Mouse (Mus musculus) forebrain, embryonic 13.5 days (tissue): ENCODE measurements around the gene Rbm25. TPM values are rescaled to one million over a fixed set of nuclear protein-coding genes. Genes with fewer than 3 reads are reported as not detected.

Experiments used
- ATAC-seq: fragments of 200-750 bp; cut with Nextera tagmentation; 2 replicates; pipeline ENCODE4 v1.8.0; 2017
- H3K27ac ChIP-seq: fragments of 300-500 bp; sonication (generic); 2 replicates; pipeline ENCODE4 v1.5.1; 2015; ENCODE audit warnings: inconsistent platforms, mild to moderate bottlenecking, moderate library complexity
- H3K27me3 ChIP-seq: fragments of 300-500 bp; sonication (generic); 2 replicates; pipeline ENCODE4 v1.6.1; 2015; ENCODE audit warnings: mild to moderate bottlenecking, inconsistent platforms
- H3K36me3 ChIP-seq: fragments of 300-500 bp; sonication (generic); 2 replicates; pipeline ENCODE4 v1.6.1; 2015; ENCODE audit warnings: mild to moderate bottlenecking, inconsistent platforms; ENCODE audit not compliant: poor library complexity, severe bottlenecking
- H3K4me1 ChIP-seq: fragments of 300-500 bp; sonication (generic); 2 replicates; pipeline ENCODE4 v1.6.1; 2015; ENCODE audit warnings: inconsistent platforms
- H3K4me2 ChIP-seq: fragments of 300-500 bp; sonication (generic); 2 replicates; pipeline ENCODE4 v1.6.1; 2015; ENCODE audit warnings: inconsistent platforms, mild to moderate bottlenecking, moderate library complexity
- H3K4me3 ChIP-seq: fragments of 300-500 bp; sonication (generic); 2 replicates; pipeline ENCODE4 v1.5.1; 2015; ENCODE audit warnings: mild to moderate bottlenecking, inconsistent platforms
- H3K9ac ChIP-seq: fragments of 300-500 bp; sonication (generic); 2 replicates; pipeline ENCODE4 v1.6.1; 2015; ENCODE audit warnings: mild to moderate bottlenecking, inconsistent platforms
- H3K9me3 ChIP-seq: fragments of 300-500 bp; sonication (generic); replicated peaks from 2 replicates; pipeline ENCODE4 v1.6.1; 2016; ENCODE audit warnings: inconsistent platforms
- WGBS: fragments of 180-500 bp; shearing (Covaris S2); methylation state at CpG from one replicate; pipeline ENCODE4 v1.1.7; 2015; 5-methylcytosine and 5-hydroxymethylcytosine counted together
- polyA plus RNA-seq: library from polyadenylated mRNA; unstranded; fragments of >200 nt; fragmentation: Nextera tagmentation; extraction: Ambion mirVana; gene quantifications from 2 replicates; pipeline ENCODE4 v1.2.1, GENCODE M21; 2015

The Rbm25 gene
- polyA plus RNA-seq, 1 experiment from 2014 or later: 335 TPM

DNA sequence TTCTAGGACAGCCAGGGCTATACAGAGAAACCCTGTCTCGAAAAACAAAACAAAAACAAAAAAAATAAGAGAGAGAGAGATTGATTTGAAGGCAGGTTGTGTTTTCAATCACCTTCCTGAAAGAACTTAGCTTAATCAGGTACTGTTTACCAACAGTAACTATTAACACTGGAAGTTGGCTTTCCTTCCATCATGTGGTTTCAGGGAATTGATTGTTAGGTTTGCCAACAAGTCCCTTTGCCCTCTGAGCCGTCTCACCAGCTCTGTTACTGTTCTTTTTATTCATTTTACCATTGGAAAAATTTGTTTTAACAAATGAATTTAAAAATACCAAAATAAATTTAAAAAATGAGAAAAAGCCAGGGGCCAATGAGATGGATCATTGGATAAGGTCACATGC lies 78.9 kb downstream of the Rbm25 start:
- Histone ChIP-seq H3K27ac (no peak overlapping the region), H3K27me3 (no peaks in the 10 kb centered on the region), H3K36me3 (peaks cover 49% of the 10 kb centered on the region), H3K4me3 (no peak overlapping the region), H3K4me1 (no peaks in the 10 kb centered on the region), H3K9me3 (no peaks in the 10 kb centered on the region), H3K4me2 (no peak overlapping the region), H3K9ac (no peak overlapping the region)
- ATAC-seq: no peak
- WGBS: 94% methylated on average over 2 of the region's 2 CpGs

DNA sequence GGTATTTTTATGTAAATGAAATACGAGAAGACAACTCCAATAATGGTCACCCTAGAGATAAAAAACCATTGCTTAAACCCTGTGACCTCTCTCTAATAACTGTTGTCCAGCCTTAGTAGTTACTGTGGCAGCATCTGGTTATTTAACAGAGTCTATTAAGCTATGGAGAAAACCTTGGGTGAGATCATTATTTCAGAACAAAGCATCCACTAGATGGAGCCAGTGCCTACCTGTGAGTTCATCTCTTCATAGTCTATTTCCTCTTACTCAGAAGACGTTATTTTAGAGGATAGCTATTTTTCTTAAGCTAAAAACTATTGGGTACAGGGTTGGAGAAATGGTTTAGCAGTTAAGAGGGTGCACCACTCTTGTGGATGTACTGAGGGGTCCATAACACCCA lies 82.7 kb downstream of the Rbm25 start:
- Histone ChIP-seq H3K27ac (no peak overlapping the region), H3K9ac (no peak overlapping the region), H3K36me3 (peaks cover 75% of the 10 kb centered on the region), H3K4me2 (no peak overlapping the region), H3K4me3 (no peak overlapping the region), H3K4me1 (no peaks in the 10 kb centered on the region), H3K27me3 (no peaks in the 10 kb centered on the region), H3K9me3 (no peaks in the 10 kb centered on the region)
- ATAC-seq: peak; percentile 48; the same call in 1 of the 2 replicates
- WGBS: 51% methylated on average over 2 of the region's 2 CpGs

DNA sequence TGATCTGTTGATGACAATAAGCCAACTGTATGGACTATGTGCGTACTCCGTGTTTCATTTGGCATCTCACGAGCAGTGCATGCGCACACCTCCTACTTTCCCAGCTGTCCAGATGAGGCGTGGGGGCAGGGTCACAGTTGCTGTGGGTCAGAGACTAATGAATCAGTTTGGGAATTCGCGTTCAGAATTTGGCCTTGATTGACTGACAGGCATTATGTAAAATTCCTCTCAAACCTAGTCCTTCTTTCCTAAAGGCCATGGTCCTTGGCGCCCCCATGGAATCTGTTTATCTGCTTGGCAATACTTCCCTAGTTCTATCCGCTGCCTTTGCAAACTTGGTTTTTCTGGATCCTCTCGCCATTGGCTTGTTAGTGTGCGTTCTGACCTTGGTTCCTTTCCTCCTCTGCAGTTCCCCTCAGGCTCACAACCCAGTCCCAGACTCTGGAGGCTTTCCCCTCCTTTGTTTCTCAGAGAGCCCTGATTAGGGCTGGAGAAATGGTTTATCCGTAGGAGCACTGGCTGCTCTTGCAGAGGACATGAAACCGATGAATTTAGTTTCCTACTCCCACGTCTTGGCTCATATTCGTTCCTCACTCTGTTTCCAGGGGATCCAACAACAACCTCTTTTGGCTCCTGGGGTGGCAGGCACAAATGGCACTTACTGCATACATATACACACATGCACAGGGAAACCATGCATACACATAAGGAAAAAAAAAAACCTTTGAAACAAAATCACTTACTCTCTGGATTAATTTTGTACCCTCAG lies 85.6 kb downstream of the Rbm25 start:
- ATAC-seq: no peak
- H3K27me3 ChIP-seq: no peaks in the 10 kb centered on the region
- H3K4me2 ChIP-seq: no peak overlapping the region
- H3K9ac ChIP-seq: no peak overlapping the region
- no peak overlapping the region for H3K4me3 ChIP-seq
- peaks cover 80% of the 10 kb centered on the region for H3K36me3 ChIP-seq
- no peaks in the 10 kb centered on the region for H3K4me1 ChIP-seq
- H3K27ac ChIP-seq: no peak overlapping the region
- WGBS: 91% methylated on average over 15 of the region's 15 CpGs
- H3K9me3 ChIP-seq: no peaks in the 10 kb centered on the region

- WGBS: 79% methylated on average over 1 of the region's 1 CpGs
- no peak overlapping the region for H3K4me3 ChIP-seq
- H3K27me3 ChIP-seq: no peaks in the 10 kb centered on the region
- no peak for ATAC-seq
- peaks cover 78% of the 10 kb centered on the region for H3K36me3 ChIP-seq
- no peak overlapping the region for H3K9ac ChIP-seq
- no peak overlapping the region for H3K27ac ChIP-seq
- H3K4me2 ChIP-seq: no peak overlapping the region
- H3K9me3 ChIP-seq: no peaks in the 10 kb centered on the region
- no peaks in the 10 kb centered on the region for H3K4me1 ChIP-seq
These were observed 88.4 kb downstream of the Rbm25 start for GRCm38 (mm10) chr12:83719431-83719830.

GRCm38 (mm10) chr12:83721281-83721680 lies 90.2 kb downstream of the Rbm25 start:
- H3K9me3 ChIP-seq: no peaks in the 10 kb centered on the region
- WGBS: 86% methylated on average over 6 of the region's 6 CpGs
- no peak for ATAC-seq

GRCm38 (mm10) chr12:83723037-83723436 lies 92.0 kb downstream of the Rbm25 start:
- no peaks in the 10 kb centered on the region for H3K9me3 ChIP-seq
- ATAC-seq: no peak
- no peaks in the 10 kb centered on the region for H3K4me1 ChIP-seq
- no peak overlapping the region for H3K27ac ChIP-seq
- H3K36me3 ChIP-seq: peaks cover 74% of the 10 kb centered on the region
- 79% methylated on average over 3 of the region's 3 CpGs for WGBS
- no peaks in the 10 kb centered on the region for H3K27me3 ChIP-seq
- no peak overlapping the region for H3K4me3 ChIP-seq
- no peak overlapping the region for H3K4me2 ChIP-seq
- no peak overlapping the region for H3K9ac ChIP-seq

More at GRCm38 (mm10) chr12:83721281-83721680, 90.2 kb downstream of the Rbm25 start:
- no peak overlapping the region for H3K9ac ChIP-seq
- peaks cover 78% of the 10 kb centered on the region for H3K36me3 ChIP-seq
- no peak overlapping the region for H3K4me2 ChIP-seq
- no peak overlapping the region for H3K27ac ChIP-seq
- H3K4me1 ChIP-seq: no peaks in the 10 kb centered on the region
- no peak overlapping the region for H3K4me3 ChIP-seq
- no peaks in the 10 kb centered on the region for H3K27me3 ChIP-seq

DNA sequence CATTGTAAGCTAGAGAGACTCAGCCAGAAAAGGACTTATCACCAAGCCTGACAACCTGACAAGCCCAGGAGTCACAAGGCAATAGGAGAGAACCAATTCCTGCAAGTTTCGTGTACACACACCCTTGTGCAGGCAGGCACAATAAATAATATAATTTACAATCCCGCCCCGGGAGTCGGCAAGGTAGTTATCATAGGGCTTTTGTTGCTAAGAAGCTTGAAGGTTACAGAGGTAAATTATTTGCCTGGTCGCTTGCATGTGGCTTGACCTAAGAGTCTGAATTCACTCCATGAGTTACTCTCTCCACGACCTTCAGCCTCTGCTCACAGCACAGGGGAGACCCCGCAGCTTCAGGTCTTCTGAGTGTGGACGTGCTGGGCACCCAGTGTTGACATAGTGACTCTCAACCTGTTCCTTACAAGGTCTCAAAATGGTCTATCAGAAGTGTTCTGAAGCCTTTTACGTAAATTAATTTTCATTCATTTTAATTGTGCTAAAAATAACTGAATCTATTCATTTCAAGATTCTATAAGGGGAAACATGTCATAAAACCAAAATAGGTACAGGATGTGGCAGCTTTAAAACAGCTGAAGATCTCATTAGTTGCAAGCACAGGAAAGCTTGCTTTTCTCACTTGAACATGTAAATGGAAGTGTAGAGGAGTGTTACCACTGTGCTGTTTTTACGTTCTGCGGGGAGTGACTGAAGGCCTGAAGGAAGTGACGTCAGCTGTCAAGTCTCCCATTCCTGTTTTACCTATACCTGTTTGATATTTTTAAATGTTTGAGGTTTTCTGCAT lies 95.7 kb downstream of the Rbm25 start:
- Histone ChIP-seq H3K4me3 (no peak overlapping the region), H3K4me1 (no peaks in the 10 kb centered on the region), H3K4me2 (no peak overlapping the region), H3K27me3 (no peaks in the 10 kb centered on the region), H3K9me3 (no peaks in the 10 kb centered on the region), H3K9ac (no peak overlapping the region), H3K27ac (no peak overlapping the region), H3K36me3 (peaks cover 87% of the 10 kb centered on the region)
- no peak for ATAC-seq
- WGBS: 92% methylated on average over 12 of the region's 12 CpGs

DNA sequence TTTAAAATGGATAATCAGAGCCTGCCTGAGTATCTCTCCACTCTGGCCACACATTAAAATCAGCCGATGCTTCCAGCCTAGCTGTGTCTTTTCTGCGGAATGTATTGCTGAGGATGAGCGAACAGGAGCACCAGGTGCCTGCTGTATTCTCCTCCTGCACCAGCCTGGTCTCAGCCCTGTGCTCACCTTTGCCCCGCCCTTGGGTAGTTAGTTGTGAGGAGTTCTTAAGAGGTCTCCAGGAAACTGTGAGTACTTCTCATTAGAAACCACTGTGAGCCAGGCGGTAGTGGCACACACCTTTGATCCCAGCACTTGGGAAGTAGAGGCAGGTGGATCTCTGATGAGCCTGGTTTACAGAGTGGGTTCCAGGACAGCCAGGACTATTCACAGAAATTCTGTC lies 101.2 kb downstream of the Rbm25 start:
- peaks cover 98% of the 10 kb centered on the region for H3K36me3 ChIP-seq
- WGBS: 95% methylated on average over 5 of the region's 5 CpGs

More for the DNA sequence above, 101.2 kb downstream of the Rbm25 start:
- Histone ChIP-seq H3K4me1 (no peaks in the 10 kb centered on the region), H3K9ac (no peak overlapping the region), H3K4me2 (no peak overlapping the region), H3K27ac (no peak overlapping the region), H3K9me3 (no peaks in the 10 kb centered on the region), H3K4me3 (no peak overlapping the region), H3K27me3 (no peaks in the 10 kb centered on the region)
- ATAC-seq: no peak

Other genes with a start within 250 kb of the Rbm25 start
- 7.9 and 9.0 TPM in 2 replicates for gene Dpf3, start 143.5 kb upstream of the Rbm25 start, polyA plus RNA-seq
- gene Dcaf4, start 110.8 kb upstream of the Rbm25 start, polyA plus RNA-seq: 34.7 and 37.2 TPM in 2 replicates
- gene Zfyve1, start 34.0 kb upstream of the Rbm25 start, polyA plus RNA-seq: 30.1 and 30.8 TPM in 2 replicates
- 56.5 and 60.5 TPM in 2 replicates for gene Psen1, start 56.9 kb downstream of the Rbm25 start, polyA plus RNA-seq
- gene Papln, start 132.4 kb downstream of the Rbm25 start, polyA plus RNA-seq: 0.10 and 0.19 TPM in 2 replicates